Mouse (Mus musculus) mesoderm, embryonic 11.5 days (tissue): ENCODE data around the gene Tekt4.
A peak's percentile ranks its signal among the peaks of the same experiment; 100 is the strongest.

Experiments used
- DNase-seq: peaks from one replicate; pipeline ENCODE4 v3.0.0-alpha.2; 2012; ENCODE audit warnings: low read depth, low spot score

The Tekt4 gene

GRCm38 (mm10) chr17:25432433-25433181 lies 21.8 kb upstream of the Tekt4 start:
- DNase-seq: no peak

DNA sequence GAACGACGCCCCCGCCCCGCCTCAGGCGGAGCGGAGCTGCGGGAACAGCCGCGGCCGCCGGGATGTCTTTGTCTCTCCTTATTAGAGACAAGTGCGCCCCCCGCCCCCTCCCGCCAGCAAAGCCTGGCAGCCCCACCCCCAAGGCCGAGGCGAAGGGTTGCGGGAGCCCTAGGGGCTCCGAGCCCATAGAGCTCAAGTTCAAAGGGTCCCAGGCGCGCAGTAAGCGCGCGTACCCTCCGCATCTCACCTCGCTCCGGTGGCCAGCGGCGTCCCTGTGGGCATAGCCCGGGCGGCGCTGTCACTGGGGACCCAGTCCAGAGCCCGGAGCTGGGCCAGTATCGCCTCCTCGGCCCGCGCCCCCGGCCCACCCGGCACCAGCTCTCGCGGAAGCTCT lies 21.2 kb upstream of the Tekt4 start:
- peak; percentile 35 for DNase-seq

- DNase-seq: peak; percentile 85
Measured at GRCm38 (mm10) chr17:25433617-25434606, 20.5 kb upstream of the Tekt4 start, which contains the start of gene Cacna1h. Gene Cacna1h, minus strand, starts transcription at chr17:25433783.

DNA sequence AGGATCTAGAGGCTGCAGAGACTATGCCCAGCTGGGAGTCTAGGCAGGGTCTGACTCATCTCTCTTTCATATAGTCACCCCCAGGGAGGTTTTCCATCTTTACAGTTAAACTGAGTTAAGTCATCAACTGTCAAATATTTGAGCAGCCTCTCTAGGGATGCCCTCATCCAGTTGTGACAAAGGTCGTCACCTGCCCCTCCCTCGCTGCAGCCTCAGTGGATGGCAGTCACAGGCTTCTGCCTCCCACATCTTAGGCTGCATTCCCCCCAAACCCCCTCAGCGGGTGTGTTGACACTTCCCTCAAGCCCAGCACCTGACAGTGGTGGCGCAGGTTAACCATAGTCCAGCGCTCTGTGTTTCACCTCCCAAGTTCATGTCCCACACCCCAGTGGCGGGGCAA lies 13.0 kb upstream of the Tekt4 start:
- DNase-seq: no peak

DNA sequence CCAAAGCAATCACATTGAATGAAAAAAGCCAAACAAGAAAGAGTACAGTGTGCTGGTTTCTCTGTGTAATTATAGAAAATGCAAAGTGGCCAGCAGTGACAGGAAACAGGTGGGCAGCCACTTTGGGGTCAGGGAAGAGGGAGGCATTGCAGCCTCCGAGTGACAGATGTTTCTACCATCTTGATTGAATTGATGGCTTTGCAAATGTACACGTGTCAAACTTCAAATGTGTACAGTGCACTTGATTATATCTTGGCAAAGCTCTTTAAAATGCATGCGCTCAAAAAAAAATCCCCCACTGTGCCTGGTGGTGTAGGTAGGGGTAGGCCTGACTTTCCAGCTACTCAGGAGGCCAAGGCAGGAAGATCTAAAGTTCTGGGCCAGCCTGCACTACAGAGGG lies 11.5 kb upstream of the Tekt4 start:
- no peak for DNase-seq

DNA sequence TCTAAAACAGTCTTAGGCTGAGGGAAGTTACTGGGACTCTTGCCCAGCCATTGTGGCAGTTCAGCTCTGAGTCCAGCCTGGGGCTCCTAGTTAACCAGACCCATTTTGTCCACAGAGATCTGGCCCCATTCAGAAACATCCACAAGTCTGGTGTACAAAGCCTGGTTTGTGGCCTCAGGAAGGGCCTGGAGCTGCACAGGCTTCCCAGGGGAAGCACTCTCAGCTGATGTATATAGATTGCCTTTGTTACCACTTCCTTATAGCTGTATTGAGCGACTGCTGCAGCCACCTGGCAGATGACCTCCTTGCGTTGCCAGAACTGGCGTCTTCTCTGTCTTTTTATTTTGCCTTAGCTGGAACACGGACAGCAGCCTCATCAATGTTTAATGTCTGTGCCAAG lies 9.3 kb upstream of the Tekt4 start:
- no peak for DNase-seq

GRCm38 (mm10) chr17:25445841-25446240 lies 8.6 kb upstream of the Tekt4 start:
- DNase-seq: no peak

DNA sequence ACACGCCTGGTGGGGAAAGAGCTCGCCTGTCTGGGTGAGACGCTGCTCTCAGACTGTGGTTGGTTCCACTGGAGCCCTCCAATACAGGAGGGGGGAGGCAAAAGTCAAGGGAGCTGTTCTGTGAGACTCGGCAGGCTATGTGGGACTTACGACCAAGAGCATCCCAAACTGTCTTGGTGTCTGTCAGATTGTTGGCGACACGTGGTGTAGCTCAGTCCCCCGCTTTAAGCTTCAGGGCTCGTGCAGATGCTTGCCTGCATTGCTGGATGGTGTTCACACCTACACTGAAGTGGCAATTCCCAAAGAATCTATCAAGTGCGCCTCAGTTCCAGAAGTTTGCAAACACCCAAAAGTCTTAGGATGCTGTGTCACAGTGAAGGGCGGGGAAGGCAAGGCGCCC lies 6.5 kb upstream of the Tekt4 start:
- no peak for DNase-seq

GRCm38 (mm10) chr17:25450329-25450728 lies 4.1 kb upstream of the Tekt4 start:
- no peak for DNase-seq

- no peak for DNase-seq
Measured at GRCm38 (mm10) chr17:25452246-25452965, 2.0 kb upstream of the Tekt4 start.

DNA sequence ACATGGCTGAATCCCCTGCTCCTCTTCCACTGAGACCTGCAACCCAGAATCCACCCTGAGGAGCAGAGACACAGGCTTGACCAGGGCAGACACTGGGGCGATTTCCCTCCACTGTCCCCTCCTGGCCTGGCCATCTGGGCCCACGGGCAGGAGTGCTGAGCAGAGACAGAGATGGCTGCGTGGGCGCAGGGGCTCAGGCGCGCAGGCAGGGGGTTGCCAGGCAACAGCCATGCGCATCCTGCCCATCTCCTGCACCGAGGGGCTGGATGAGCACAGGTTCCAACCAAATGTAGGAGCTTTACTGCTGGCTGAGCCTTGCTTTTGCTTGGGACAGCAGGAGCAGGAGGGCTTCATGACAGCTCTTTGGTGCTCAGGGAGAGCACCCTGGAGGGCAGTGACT lies 2.1 kb downstream of the Tekt4 start:
- DNase-seq: no peak

- no peak for DNase-seq
Measured at GRCm38 (mm10) chr17:25462236-25462875, 7.9 kb downstream of the Tekt4 start.

DNA sequence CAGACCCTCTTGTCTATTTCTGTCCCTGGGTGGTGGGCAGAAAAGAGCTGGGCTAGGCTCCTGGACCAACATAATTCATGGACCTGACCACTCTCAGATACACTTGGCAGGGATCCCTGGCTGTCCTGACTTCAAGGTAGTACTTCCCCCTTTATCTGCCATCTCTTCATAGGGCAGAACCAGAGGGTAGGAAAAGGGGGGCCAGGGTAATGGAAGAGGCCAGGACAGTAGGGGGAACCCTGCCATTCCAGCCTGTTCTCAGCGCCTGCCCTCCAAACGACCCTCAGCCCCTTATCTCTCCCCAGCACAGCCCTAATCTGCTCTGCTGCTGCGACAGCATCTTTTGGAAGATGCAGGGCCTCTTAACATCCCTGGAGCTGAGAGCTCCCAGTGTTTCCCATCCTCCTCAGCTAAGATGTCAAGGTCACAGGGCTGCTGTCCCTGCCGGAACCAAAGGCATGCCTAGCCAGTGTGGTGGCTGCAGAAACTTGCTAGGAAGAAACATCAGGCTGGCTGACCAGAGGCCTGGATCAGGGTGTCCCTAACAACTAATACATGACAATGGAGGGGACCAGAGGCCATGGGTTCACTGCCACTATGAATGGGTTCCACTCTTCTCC lies 9.0 kb downstream of the Tekt4 start:
- DNase-seq: no peak

DNA sequence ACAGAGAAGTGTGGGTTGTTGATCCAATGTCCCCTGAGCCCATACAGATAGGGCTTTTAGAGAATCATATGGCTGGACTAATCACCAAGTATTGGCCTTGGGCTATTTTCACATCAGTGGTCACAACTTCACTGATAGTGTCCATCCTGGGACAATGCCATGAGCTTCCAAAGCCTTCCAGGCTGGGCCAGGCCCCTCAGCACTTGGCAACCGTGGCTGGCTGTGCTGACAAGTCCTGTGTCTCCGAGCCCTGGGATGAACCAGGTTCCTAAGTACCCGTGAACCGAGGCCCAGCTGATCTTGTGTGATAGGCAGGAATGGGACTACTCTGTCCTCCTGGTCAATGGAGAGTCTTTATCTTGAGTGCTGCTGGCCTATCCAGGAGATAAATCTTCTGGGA lies 9.7 kb downstream of the Tekt4 start:
- no peak for DNase-seq

DNA sequence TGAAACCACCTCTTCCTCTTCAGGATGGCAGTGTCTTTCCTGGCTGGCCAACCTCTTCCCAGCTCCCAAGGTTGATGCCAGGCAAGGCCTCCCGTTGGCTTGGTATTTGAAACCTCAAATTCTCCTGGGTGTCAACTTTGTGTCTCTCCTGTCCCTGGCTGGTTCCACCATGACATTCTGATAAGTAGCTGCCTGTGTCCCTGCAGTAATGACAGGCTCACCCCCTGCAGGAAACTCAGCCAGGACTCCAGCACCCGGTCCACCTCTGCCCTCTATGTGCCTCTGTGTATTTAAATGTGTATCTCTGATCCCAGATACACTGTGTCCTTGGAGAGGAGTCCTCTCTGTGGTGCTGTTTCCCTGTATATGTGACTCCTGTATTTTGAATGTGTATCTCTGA lies 11.8 kb downstream of the Tekt4 start:
- DNase-seq: no peak

DNA sequence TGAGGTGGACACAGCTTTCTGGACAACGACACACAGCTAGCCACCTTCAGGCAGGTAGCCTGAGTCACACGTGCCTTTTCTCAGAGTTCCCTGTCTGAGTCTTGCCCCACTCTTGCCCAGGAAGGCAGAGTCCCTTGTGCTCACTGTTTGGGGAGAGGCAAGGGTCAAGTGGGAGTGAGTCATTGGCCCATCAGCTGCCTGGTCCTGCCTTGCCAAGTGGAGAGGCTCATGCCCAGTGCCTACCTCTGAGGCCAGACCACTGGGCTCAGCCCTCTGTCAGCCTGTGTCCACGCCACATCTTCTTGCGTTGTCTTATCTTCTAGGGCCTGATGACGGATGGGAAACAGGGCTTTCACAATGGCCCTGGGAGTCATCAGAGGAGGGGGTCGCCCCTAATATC lies 13.4 kb downstream of the Tekt4 start:
- no peak for DNase-seq

DNA sequence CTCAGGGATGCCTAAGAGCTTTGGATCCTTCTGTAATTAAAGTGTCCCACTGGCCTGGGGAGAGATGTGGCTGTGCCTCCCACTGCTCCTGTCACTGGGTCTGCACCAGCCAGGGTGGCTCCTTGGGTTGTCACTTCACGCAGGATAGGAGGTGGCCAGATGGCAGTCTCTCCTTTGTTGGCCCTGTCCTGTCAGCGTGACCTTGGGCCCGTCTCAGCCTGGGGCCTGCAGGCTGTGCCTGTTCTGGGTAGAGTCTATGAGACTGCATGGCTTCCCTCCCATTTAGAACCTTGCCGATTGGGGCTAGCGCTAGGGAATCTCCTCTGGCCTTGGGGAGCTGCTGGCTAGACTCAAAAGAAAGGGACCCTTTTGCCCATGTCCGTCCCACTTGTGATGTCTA lies 13.9 kb downstream of the Tekt4 start:
- no peak for DNase-seq

GRCm38 (mm10) chr17:25469798-25470197 lies 15.4 kb downstream of the Tekt4 start:
- DNase-seq: peak; percentile 78

DNA sequence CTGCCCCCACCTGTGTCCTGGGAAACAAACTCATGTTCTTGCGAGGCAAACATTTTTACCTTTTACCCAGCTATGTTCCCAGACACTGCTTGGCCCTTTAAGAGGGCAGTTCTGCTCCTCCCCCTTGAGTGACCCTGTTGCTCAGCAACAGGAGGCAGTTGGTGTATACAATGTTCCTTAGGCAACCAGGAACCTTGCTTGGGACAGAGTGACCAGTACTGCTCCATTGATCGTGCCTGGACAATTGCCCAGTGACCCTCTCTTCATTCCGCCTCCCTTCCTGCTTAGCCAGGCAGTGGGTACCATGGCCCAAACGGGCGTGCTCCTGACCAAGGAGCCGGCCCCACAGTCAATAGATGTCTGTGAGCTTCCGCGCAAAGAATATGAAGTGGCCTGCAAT lies 17.0 kb downstream of the Tekt4 start:
- DNase-seq: peak; percentile 34

DNA sequence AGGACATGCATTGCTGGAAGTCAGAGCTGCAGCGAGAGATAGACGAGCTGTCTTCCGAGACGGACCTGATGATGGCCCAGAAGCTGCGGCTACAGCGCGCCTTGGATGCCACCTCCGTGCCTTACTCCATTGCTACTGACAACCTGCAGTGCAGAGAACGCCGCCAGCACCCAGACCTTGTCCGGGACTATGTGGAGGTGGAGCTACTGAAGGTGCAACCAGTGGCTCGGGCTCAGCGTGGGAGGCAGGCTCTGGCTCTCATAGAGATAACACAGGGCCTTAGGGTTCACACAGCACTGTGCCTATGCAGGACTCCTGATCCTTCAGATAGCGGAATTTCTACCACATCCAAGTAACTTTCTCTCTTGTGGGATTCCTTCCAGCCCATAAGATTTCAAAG lies 17.6 kb downstream of the Tekt4 start:
- DNase-seq: no peak
